Mouse (Mus musculus): Measurements from ENCODE around the gene Pcbd2.

The Pcbd2 gene

GRCm38 (mm10) chr13:55733628-55734502, 6.7 kb downstream of the Pcbd2 start:
- in situ Hi-C loops (cut with MboI, MseI) = no loop called here

GRCm38 (mm10) chr13:55737885-55738284, 10.7 kb downstream of the Pcbd2 start:
- in situ Hi-C loops (cut with MboI, MseI) = no loop called here

- in situ Hi-C loops (cut with MboI, MseI) = no loop called here
These were observed 15.1 kb downstream of the Pcbd2 start for GRCm38 (mm10) chr13:55742306-55742705.

- in situ Hi-C loops (cut with MboI, MseI) = no loop called here
These were observed 27.2 kb downstream of the Pcbd2 start for GRCm38 (mm10) chr13:55754380-55754779.

GRCm38 (mm10) chr13:55756789-55757188, 29.6 kb downstream of the Pcbd2 start:
- in situ Hi-C loops (cut with MboI, MseI) = no loop called here

- in situ Hi-C loops (cut with MboI, MseI) = no loop called here
These were observed 30.5 kb downstream of the Pcbd2 start for GRCm38 (mm10) chr13:55757645-55758044.

GRCm38 (mm10) chr13:55760576-55760975, 33.4 kb downstream of the Pcbd2 start:
- in situ Hi-C loops (cut with MboI, MseI) = no loop called here

- in situ Hi-C loops (cut with MboI, MseI) = no loop called here
These were observed 34.3 kb downstream of the Pcbd2 start for GRCm38 (mm10) chr13:55761486-55761885.

- in situ Hi-C loops (cut with MboI, MseI) = no loop called here
These were observed 47.2 kb downstream of the Pcbd2 start for GRCm38 (mm10) chr13:55774352-55774751.

GRCm38 (mm10) chr13:55775056-55775455, 47.9 kb downstream of the Pcbd2 start:
- in situ Hi-C loops (cut with MboI, MseI) = no loop called here

GRCm38 (mm10) chr13:55784268-55784667, 57.1 kb downstream of the Pcbd2 start, which contains the start of gene Catsper3:
TSS of gene Catsper3 (plus strand) at chr13:55784568.
- in situ Hi-C loops (cut with MboI, MseI) = no loop called here

GRCm38 (mm10) chr13:55786120-55786519, 59.0 kb downstream of the Pcbd2 start:
- in situ Hi-C loops (cut with MboI, MseI) = no loop called here

- in situ Hi-C loops (cut with MboI, MseI) = no loop called here
These were observed 74.1 kb downstream of the Pcbd2 start for GRCm38 (mm10) chr13:55801246-55801645.

- in situ Hi-C loops (cut with MboI, MseI) = no loop called here
These were observed 76.8 kb downstream of the Pcbd2 start for GRCm38 (mm10) chr13:55803973-55804372.

- in situ Hi-C loops (cut with MboI, MseI) = no loop called here
These were observed 82.0 kb downstream of the Pcbd2 start for GRCm38 (mm10) chr13:55809041-55809623.

GRCm38 (mm10) chr13:55809707-55810106, 82.5 kb downstream of the Pcbd2 start:
- in situ Hi-C loops (cut with MboI, MseI) = loop anchor here (10.0 kb wide), 1 partner anchor 1385 kb away; no protein-coding TSS in a partner anchor

GRCm38 (mm10) chr13:55810947-55811346, 83.8 kb downstream of the Pcbd2 start:
- in situ Hi-C loops (cut with MboI, MseI) = loop anchor here (10.0 kb wide), 1 partner anchor 1386 kb away; no protein-coding TSS in a partner anchor

- in situ Hi-C loops (cut with MboI, MseI) = loop anchor here (10.0 kb wide), 1 partner anchor 1389 kb away; no protein-coding TSS in a partner anchor
These were observed 86.4 kb downstream of the Pcbd2 start for GRCm38 (mm10) chr13:55813490-55814016.

- in situ Hi-C loops (cut with MboI, MseI) = loop anchor here (10.0 kb wide), 1 partner anchor 1390 kb away; no protein-coding TSS in a partner anchor
These were observed 87.7 kb downstream of the Pcbd2 start for GRCm38 (mm10) chr13:55814834-55815233.

- in situ Hi-C loops (cut with MboI, MseI) = no loop called here
These were observed 95.3 kb downstream of the Pcbd2 start for GRCm38 (mm10) chr13:55822499-55822898.

- in situ Hi-C loops (cut with MboI, MseI) = no loop called here
These were observed 97.2 kb downstream of the Pcbd2 start for GRCm38 (mm10) chr13:55824151-55824945.

Data from T-helper 2 cell (primary cell).